Mouse (Mus musculus): Measurements from ENCODE around the gene Ptprm.
A peak's percentile ranks its signal among the peaks of the same experiment; 100 is the strongest.

The Ptprm gene

DNA sequence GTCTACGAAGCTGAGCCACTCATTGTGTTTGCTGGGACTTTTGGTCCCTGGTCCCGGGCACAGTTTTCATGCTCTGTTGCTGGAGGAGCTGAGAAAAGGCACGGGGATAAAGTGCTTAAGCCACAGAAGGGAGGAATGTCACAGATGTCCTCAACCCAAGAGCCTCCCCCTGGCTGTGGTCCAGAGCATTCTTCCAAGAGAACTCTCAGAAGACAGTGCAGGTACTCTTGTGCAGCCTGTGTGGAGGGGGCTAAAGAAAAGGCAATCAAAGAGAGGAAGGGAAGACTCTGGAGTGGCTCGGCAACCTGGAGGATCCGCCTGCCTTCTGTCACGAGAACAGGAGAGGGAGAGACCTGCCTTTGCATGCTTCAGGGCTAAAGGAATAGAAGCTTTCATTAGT lies 617.8 kb downstream of the Ptprm start:
- DNase-seq (ENCODE audit: extremely low spot score): no peak

DNA sequence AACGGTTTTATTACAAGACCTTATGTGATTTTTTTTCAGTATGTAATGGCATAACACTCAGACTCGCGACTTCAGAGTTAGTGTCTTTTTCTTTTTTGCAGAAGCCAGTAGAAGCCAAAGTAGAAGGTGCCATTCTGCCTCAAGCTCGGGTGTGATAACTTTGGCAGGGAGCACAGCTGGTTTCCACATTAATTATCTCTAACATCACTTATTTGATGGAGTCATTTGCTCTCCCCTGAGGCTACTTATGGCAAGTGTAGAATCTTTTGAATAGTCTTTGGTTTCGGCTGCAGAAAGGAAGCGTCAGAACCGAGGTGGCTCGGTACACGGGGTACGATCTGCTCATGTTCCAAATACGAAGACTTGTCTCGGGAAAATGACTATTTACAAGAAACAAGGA lies 620.7 kb downstream of the Ptprm start:
- no peak for DNase-seq (ENCODE audit: extremely low spot score)

DNA sequence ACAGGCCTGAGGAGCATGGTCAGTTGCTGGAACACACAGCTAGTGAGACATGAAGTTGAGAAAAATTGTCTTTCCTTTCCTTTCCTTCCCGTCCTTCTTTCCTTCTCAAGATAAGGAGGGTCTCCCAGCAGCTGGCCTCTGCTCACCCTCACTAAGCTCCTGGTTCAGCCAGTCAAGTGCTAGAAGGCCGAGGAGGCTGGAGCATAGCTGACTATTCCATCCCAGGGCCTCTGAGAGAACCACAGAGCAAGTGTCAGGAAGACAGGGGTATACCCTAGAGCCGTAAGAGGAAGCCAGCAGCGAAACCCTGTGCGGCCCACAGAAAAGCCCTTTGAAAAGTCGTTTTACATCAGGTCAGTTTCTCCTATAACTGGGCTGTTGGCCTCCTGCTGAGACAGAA lies 624.3 kb downstream of the Ptprm start:
- no peak for DNase-seq (ENCODE audit: extremely low spot score)

DNA sequence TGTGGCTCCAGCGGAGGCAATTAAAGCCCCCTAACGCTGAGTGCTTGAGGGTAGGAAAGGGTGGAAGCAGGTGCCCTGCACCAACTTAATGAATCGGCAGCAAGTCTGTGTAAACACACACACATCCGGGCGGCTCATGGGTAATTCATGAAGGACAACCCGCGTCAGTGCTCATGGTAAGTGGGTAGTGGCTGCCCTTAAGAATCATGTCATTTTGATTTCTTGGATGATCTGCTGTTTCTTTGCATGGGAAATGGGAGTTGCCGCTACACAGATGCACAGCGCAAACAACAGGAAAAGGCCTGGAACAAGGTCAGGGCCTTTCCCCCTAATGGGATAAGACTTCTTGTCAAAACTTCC lies 633.3 kb downstream of the Ptprm start:
- no peak for DNase-seq (ENCODE audit: extremely low spot score)

DNA sequence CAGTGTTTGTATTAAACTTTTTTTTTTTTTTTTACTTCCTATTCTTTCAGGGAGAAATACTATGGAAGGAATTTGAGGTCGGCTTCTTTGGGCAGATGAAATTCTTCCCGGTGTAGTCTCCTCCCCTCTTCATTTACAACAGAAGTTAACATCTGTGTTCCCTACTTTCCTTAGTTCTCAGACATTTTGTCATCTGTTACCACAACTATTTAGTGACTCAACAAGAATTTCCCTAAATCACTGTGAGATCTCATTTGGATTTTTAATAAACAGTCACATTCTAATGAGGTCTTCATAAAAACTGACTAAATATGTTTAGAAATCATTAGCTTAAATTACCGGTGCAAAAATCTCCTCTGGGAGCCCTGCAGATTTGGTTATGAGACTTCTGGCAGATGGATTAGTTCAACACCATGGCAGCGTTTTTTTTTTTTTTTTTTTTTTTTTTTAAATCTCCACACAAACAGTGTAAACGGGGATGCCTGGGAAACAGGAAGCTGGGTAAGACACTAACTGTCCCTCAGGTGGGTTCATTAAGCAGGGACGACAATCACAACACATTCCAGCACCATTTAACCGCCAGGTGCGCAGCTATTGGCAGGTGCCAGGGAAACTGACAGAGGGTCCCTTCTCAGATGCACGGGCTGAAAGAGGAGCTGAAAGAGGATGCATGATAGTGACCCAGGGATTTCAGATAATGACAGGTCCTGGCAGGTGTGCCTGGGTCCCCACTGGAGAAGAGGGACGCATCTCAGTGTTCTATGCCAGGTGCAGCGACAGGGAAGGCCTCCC lies 633.9 kb downstream of the Ptprm start:
- DNase-seq (ENCODE audit: extremely low spot score): no peak

DNA sequence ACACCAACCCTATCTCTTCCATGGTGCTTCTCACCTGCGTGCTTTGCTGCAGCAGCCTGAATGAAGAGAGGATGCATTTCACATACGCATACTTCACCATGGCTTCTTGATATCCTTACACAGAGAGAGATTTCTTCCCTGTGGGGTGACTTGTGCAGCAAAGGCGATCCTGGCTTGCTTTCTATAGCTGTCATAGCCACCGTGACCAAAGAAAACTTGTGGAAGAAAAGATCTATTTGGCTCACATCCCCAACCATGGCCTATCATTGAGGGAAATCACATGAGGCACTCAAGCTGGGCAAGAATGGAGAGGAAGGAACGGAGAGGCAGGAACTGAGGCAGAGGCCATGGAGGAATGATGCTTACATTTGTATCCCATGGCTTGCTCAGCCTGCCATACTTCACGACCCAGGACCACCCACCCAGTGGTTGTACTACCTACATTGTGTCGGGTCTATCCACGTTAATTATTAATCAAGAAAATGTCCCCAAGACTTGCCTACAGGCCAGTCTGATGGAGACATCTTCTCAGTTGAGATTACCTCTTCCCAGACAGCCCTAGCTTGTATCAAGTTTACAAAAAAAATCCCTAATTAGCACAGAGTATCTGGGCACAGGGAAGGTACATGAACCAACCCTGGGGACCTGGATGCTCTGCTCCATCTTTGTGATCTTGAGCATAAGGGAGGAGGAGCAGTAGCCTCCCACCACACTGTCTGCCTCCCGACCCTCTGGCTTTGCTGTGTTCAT lies 641.6 kb downstream of the Ptprm start:
- no peak for DNase-seq (ENCODE audit: extremely low spot score)

DNA sequence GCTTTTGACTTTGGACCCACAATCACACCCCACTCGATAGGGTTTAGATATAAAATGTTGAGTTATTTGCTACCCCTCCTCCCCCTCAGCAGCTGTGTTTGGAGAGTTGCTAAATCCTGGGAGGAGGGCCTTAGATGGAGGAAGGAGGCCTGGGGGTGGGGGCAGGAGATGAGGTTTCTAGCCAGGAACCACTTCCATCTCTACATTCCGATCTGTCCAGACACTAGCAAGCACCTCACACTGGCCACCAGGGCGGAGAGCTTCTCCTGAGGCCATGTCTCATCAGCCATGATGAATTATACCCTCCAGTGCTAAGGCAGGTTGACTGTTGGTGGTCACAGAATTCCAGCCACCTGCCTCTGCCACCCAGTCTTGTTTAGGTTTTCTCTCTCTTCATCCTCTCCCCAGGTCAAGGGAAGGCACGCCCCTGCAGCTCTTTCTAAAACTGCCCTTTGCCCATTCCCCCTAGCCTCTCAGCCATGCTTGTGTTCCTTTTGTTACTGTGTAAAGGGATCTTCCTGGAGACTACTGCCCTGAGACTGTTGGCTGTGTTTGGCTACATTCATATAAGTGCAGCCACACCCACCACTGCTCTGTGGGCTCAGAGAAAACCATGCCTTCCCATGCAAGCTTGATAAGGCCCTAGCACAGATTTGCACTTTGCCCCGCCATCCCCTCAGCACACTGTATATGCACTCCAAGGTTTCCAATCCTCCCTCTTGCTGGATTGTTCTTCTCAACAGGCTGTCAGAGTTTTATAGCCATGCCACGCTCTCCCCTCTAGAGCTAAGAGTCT lies 642.8 kb downstream of the Ptprm start:
- no peak for DNase-seq (ENCODE audit: extremely low spot score)

DNA sequence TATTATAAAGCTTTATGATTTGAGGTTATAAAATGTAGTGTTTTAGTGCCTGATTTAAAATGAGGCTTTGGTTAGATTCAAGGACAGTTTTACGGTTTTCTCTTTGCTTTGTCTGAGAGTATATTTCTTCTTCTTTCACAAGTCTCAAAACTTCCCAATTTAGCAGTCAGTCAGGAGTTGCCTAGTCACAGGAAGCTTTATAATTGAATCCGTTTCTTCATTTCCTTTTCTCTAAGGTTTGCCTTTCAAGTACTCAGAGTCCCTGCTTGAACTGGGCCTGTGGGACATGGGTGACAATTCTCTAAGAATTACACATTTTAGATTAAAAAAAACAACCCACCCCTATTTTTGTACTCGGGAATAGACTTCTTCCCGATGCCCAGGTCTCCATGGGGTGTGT lies 643.7 kb downstream of the Ptprm start:
- no peak for DNase-seq (ENCODE audit: extremely low spot score)

DNA sequence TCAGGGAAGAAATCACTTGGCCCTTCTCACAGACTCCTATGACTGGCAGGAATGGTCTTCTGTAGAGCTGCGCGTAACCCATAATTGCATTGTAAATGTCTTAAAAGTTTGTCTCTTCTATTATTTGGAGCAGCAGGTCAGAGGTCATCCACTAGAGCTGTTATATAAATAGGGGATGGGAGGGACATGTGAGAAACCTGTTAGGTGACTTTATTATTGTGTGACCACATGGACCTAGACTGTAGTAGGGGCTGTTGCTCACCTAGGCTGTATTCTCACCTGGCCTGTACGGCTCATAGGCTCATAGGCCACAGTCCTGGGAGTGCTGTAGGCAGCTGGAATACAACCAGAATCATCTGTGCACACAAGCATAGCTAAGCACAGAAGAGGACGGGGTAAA lies 645.5 kb downstream of the Ptprm start:
- DNase-seq (ENCODE audit: extremely low spot score): no peak

DNA sequence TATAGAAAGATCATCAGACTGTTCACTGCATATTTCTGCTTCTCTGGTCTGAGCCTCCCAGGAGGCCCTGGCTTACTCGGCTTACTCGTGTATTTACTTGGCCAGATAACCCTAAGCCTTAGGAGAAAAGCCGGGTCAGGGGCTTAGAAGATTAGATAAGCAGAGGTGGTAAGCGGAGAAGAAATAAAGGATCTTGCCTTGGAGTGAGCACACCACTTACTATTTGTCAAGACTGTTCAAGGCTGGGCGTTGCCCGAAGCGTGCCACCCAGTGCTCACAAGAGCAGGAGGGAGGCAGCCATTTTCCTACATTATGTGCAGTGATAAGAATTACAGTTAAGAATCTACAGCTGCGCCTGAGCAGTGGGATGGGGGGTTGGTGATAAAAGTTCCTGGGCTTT lies 646.6 kb downstream of the Ptprm start:
- DNase-seq (ENCODE audit: extremely low spot score): no peak

DNA sequence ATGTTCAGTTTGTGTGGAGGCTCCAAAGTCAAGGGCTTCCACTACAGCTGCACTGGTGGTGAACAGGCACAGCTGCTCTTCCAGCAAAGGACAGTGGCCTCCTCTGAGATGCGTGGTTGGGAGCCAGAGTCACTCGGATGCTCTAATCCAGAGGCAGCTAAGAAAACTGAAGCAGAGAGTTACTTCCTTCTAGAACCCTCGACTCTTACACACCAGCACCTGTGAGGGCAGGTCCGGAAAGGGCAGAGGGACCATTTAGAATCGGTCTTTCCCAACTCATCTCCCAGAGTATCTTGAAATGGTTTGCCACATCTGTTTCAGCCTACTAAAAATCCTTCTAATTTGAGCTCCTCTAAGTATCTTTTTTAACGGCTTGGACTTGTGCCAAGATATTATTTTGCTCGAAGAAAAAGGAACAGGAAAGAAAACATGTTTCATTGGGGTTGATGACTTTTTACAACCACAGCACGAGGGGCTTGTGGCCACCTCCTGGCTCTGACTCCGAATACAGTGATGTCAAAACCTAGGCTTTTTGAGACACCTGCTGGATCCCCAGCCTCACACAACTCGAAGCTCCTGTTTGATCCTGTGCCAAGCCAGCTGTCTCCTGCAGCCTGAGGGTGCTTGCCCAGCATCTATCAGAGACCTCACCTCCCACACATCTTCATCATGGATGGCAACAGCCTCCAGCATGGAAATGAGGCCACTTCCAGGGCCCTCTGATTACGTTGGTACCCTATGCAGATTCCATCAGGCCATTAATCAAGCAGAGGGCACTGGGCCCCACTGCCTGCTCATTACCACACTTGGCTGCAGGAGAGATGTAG lies 652.7 kb downstream of the Ptprm start:
- DNase-seq (ENCODE audit: extremely low spot score): no peak

DNA sequence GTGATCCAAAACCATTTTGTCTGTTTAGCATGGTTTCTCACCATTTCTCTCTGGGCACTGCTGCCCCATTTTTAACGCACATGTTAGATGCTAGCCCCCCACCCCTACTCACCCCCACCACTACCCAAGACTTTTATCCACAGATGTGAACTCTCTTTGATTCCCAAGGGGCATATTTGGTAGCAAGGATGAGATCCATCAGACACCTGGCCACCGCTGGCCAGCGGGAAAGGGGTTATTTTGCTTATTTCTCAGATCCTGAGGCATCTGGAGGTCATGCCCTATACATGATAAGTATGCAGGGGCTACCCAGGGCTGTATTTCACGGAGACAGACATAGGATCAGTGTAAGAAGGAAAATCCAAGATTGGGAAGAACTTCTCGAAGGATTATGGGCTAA lies 654.4 kb downstream of the Ptprm start:
- DNase-seq (ENCODE audit: extremely low spot score): no peak

DNA sequence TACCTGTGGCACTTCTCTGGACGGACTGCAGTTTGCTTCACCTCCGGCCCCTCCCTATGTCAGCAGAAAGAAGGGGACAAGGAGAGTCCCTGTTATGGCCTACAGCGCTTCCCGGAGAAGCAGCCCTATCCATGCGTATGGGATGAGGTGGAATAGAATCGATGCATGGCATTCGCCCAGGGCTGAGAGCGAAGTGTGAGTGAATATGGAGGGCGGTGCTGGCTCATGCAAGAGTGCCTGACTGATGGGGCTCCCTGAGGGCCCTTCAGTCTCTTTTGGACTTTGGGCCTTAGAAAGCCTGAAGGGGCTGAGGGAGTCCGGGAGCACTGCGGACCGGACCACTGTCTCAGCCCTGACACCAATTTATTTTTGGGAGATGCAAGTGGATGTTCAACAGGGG lies 656.6 kb downstream of the Ptprm start:
- DNase-seq (ENCODE audit: extremely low spot score): no peak

DNA sequence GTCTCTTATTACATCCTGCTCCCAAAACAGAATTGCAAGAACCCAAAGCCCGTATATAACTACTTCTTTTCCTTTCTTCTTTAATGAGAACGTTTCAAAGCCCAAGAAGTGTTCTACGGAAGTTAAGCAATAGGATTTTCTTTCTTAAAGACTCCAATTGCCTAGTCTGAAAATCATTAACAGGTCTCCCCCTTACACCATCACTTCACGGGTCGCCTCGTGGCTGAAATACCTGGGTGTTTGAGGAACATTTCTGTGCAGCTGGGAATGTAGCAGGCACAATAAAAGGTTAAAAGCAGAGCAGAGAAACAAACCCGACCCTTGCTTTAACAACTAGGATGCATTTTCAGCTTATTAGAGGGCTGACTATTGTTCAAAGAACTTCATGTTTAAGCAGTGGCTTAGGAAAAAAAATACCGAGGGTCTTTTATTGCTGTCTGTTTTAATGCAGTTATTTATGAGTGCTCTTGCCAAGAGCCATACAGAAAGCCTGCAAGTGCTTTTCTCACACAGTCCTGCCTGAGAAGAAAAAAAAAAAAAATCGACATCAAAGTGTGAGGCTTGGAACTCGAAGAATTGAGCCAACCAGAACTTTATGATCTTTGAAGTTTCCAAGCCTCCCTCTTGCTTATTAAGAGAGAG lies 657.6 kb downstream of the Ptprm start:
- DNase-seq (ENCODE audit: extremely low spot score): no peak

DNA sequence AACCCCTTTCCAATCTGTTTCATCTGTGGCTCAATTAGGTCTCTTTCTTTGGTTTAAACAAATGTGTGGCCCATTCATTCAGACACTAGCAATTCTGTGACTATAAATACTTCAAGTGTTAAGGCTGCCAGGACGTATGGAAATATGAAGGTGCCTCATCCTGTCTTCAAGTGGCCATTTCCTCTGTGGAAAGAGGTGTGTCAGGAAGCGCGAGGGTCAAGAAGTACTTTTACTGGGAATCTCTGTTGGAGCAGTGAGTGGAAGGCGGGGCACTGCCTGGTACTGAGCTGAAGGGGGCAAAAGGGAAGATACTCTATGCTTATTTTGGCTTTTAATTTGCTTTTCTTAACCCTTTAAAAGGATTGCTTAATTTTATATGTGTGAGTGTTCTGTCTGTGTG lies 659.9 kb downstream of the Ptprm start:
- no peak for DNase-seq (ENCODE audit: extremely low spot score)

DNA sequence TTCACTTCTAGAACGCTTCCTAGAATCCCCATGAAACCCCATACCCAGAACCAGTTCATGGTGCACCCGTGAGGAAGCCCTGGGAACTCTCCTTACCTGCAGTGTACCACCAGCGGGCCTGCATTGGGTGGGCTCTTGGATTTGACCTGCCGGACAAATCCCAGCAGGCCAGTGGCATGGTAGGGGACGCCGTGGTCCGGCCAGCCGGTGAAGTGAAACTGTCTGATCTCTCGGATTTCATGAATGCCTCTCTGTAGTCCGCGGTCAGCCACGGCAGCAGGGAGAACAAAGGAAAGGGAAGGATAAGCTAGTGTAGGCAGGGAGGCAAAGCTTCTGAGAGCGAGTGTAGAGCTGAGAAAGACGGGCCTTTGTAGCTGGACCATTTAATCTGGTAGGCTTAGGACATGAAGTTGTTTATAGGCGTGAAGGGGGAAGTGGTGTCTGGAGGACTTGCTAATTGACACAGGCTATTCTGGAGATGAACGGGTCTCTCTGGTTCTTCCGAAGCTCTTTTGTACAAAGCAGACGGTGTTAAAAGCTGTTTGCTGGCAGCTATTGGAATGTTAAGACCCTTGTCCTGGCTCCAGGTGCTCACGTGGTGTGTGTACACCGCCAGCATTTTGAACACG lies 660.5 kb downstream of the Ptprm start:
- peak; percentile 52 for DNase-seq (ENCODE audit: extremely low spot score)

DNA sequence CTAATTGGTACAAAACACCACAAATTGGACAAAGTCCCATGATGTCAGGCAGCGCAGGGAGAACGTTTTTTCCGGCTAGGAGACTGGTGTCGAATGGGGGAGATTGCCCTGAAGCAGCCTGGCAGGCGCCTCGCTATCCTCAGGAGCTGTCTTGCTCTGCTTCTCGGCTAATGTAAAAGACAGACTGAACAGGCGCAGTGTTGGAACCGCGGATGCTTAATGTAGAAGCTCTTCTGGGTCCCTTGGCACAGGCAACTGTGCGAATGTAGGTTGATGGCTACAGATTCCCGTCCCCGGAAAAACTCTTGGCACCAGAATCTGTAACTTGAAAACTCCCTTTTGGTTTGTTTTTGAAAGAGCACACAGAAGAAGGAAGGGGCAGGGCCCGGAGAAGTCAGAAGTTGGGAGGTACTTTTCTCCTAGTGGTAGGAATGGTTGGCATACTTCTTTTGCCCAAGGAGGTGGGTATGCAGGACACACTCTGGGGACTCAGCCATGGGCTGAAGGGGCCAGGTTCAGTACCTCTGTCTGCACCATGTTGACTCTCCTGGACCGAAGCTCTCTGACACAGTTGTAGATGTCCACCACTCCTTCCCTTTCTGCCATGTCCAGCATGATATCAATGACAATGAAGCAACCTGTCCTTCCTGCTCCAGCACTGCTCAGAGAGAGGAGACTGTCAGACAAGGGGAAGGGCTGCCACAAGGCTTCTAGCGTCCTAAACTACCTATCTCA lies 661.1 kb downstream of the Ptprm start:
- no peak for DNase-seq (ENCODE audit: extremely low spot score)

DNA sequence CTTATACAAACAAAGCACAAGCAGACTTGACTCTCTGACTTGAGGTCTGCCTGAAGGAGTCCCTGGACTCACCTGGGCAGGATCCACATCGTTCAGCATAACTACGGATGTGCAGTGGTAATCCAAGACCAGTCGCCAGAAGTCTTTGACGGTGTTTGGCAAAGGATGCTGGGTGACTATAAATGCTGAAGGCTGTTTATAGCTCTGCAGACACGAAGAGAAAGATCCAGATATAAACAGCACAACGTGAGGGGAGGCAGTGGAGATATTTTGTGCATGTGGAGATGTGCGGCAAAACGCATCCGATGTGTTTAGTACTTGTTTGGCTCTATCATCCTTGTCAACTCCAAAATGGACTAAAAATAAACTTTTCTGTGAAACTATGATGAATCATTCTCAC lies 666.1 kb downstream of the Ptprm start:
- DNase-seq (ENCODE audit: extremely low spot score): no peak

DNA sequence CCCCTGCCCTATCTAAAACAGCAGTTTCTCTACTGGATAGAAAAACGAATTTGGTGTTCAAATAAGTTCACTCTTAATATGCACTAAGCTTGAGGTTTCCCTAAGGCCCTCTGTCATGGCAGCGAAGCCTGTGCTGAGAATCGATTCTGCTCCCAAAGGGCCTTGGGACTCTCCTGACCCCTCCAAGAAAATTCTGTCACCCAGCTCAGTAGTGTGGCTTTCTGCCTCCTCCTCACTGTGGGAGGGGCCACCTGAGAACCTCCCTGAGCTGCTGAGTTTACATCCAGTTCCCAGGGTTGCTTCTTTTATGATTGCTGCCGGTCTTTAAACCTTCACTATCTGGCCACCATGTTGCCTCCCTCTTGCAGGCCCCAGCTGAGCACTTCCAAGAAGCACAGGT lies 666.7 kb downstream of the Ptprm start:
- DNase-seq (ENCODE audit: extremely low spot score): no peak
